Mouse (Mus musculus) cerebellum, adult 2 months (tissue): Measurements from ENCODE around the gene Ace.

Experiments
- CTCF ChIP-seq: fragments of 200-500 bp; IDR thresholded peaks from 2 replicates; pipeline ENCODE4 v1.5.1; 2011; ENCODE audit warnings: low read depth, mild to moderate bottlenecking, control low read depth, low read length, moderate library complexity, borderline replicate concordance; ENCODE audit not compliant: insufficient read depth
- POLR2A ChIP-seq: fragments of 200-500 bp; IDR thresholded peaks from 2 replicates; pipeline ENCODE4 v1.6.1; 2011; ENCODE audit warnings: low read length, control low read depth, borderline replicate concordance; ENCODE audit not compliant: insufficient read depth

- no peak for TF ChIP-seq POLR2A
- TF ChIP-seq CTCF: no peak
Measured at GRCm38 (mm10) chr11:106000062-106000461, 32.3 kb downstream of the Ace start.
